Mouse (Mus musculus): Measurements from ENCODE around the gene Brd2. TPM values are rescaled to one million over a fixed set of nuclear protein-coding genes. Genes with fewer than 3 reads are reported as not detected.
A peak's percentile ranks its signal among the peaks of the same experiment; 100 is the strongest.

Brd2 gene
- polyA plus RNA-seq, 1 experiment from 2014 or later: 131 TPM

GRCm38 (mm10) chr17:34118113-34118872 lies 4.1 kb downstream of the Brd2 start:
- Histone ChIP-seq H3K9me3 (no peaks in the 10 kb centered on the region), H3K36me3 (peaks cover 63% of the 10 kb centered on the region), H3K27ac (peak overlapping the region; percentile 100), H3K27me3 (ENCODE audit: insufficient read depth, poor library complexity, severe bottlenecking) (no peaks in the 10 kb centered on the region), H3K4me1 (replicated peaks) (peaks cover 27% of the 10 kb centered on the region), H3K4me3 (peak overlapping the region; percentile 100)
- WGBS: under 1% methylated on average over 67 of the region's 67 CpGs
- peak; percentile 45 for DNase-seq (ENCODE audit: low spot score)

DNA sequence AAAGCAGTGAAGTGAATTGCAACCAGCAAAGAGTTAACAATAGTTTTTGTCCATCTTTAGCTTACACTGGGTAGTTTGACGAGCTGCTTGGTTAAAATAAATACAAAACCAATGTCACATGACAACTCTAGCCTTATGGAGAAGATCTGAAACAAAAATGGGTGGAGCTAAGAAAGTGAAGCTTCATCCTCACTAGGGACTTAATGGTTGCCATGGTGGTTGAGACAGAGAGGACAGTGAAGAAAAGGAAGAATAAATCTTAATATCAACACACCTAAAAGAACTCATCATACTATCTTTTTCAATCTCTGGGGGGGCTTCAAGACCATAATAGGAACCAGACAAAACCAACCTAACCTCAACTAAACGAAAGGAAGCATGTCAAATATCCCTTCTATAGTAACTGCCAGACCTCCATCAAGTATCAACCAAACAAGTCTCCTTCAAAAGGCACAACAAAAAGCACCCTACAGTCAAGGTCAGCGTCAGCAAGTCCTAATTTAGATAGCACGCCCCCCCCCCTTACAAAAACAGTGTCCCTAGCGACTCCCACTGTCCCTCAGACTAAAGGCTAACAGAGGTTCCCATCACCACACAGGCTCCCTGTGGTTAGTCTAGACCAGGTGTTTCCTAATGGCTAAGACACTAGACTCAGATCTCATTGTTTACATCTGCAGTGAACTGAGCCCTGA lies 4.9 kb downstream of the Brd2 start:
- H3K4me3 ChIP-seq: peak overlapping the region; percentile 100
- 2% methylated on average over 5 of the region's 5 CpGs for WGBS
- peak overlapping the region; percentile 100 for H3K27ac ChIP-seq
- H3K36me3 ChIP-seq: peaks cover 71% of the 10 kb centered on the region
- no peak for DNase-seq (ENCODE audit: low spot score)
- H3K9me3 ChIP-seq: no peaks in the 10 kb centered on the region
- peaks cover 24% of the 10 kb centered on the region for H3K4me1 ChIP-seq (replicated peaks)
- no peaks in the 10 kb centered on the region for H3K27me3 ChIP-seq (ENCODE audit: insufficient read depth, poor library complexity, severe bottlenecking)

DNA sequence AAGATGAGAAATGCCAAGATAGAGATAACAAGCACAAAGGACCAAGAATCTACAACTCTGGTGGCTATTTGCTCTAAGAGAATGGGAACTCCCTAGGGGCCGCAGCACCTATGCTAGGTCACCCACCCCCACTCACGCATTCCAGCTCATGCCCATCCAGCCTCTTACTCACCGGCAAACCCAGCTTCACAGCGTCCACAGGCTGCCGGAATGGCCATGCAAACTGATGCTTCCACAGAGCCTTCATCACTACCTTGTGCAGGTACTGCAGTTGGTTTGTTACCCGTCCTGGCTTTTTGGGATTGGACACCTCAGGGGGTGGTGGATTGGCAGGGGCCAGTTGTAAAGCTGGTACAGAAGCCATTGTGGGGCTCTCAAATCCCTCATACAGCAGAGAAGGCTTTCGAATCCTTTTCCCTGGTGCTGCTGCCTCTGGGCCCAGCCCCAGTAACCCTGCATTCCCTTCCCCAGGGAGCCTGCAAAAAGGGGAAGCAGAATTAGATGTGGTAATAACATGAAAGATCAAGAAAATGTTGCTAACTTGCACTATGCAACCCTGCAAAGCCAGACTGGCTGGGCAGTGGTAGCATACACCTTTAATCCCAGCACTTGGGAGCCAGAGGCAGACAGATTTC lies 5.6 kb downstream of the Brd2 start:
- 52% methylated on average over 7 of the region's 7 CpGs for WGBS
- peaks cover 78% of the 10 kb centered on the region for H3K36me3 ChIP-seq
- H3K4me1 ChIP-seq (replicated peaks): peaks cover 24% of the 10 kb centered on the region
- no peaks in the 10 kb centered on the region for H3K9me3 ChIP-seq
- H3K27ac ChIP-seq: peak overlapping the region; percentile 30; the same call in 1 of the 2 replicates
- no peaks in the 10 kb centered on the region for H3K27me3 ChIP-seq (ENCODE audit: insufficient read depth, poor library complexity, severe bottlenecking)
- no peak for DNase-seq (ENCODE audit: low spot score)
- peak overlapping the region; percentile 100 for H3K4me3 ChIP-seq

- WGBS: 94% methylated on average over 7 of the region's 7 CpGs
- peaks cover 100% of the 10 kb centered on the region for H3K36me3 ChIP-seq
Measured at GRCm38 (mm10) chr17:34114114-34114513, 8.3 kb downstream of the Brd2 start.

GRCm38 (mm10) chr17:34110309-34110708 lies 12.1 kb downstream of the Brd2 start:
- Histone ChIP-seq H3K9me3 (no peaks in the 10 kb centered on the region), H3K27me3 (ENCODE audit: insufficient read depth, poor library complexity, severe bottlenecking) (no peaks in the 10 kb centered on the region), H3K4me1 (replicated peaks) (peaks cover 5% of the 10 kb centered on the region; the same call in 1 of the 2 replicates), H3K36me3 (peaks cover 65% of the 10 kb centered on the region), H3K27ac (no peak overlapping the region), H3K4me3 (no peak overlapping the region)
- DNase-seq (ENCODE audit: low spot score): no peak
- 71% methylated on average over 8 of the region's 8 CpGs for WGBS

More at GRCm38 (mm10) chr17:34114114-34114513, 8.3 kb downstream of the Brd2 start:
- Histone ChIP-seq H3K9me3 (no peaks in the 10 kb centered on the region), H3K4me3 (no peak overlapping the region), H3K27me3 (ENCODE audit: insufficient read depth, poor library complexity, severe bottlenecking) (no peaks in the 10 kb centered on the region), H3K27ac (no peak overlapping the region), H3K4me1 (replicated peaks) (peaks cover 24% of the 10 kb centered on the region)
- no peak for DNase-seq (ENCODE audit: low spot score)

- no peaks in the 10 kb centered on the region for H3K9me3 ChIP-seq
- H3K4me3 ChIP-seq: no peak overlapping the region
- no peaks in the 10 kb centered on the region for H3K27me3 ChIP-seq (ENCODE audit: insufficient read depth, poor library complexity, severe bottlenecking)
- H3K27ac ChIP-seq: no peak overlapping the region
- H3K4me1 ChIP-seq (replicated peaks): no peaks in the 10 kb centered on the region
- no peak for DNase-seq (ENCODE audit: low spot score)
- peaks cover 60% of the 10 kb centered on the region for H3K36me3 ChIP-seq
- WGBS: 73% methylated on average over 3 of the region's 3 CpGs
Measured at GRCm38 (mm10) chr17:34109806-34110195, 12.6 kb downstream of the Brd2 start.

DNA sequence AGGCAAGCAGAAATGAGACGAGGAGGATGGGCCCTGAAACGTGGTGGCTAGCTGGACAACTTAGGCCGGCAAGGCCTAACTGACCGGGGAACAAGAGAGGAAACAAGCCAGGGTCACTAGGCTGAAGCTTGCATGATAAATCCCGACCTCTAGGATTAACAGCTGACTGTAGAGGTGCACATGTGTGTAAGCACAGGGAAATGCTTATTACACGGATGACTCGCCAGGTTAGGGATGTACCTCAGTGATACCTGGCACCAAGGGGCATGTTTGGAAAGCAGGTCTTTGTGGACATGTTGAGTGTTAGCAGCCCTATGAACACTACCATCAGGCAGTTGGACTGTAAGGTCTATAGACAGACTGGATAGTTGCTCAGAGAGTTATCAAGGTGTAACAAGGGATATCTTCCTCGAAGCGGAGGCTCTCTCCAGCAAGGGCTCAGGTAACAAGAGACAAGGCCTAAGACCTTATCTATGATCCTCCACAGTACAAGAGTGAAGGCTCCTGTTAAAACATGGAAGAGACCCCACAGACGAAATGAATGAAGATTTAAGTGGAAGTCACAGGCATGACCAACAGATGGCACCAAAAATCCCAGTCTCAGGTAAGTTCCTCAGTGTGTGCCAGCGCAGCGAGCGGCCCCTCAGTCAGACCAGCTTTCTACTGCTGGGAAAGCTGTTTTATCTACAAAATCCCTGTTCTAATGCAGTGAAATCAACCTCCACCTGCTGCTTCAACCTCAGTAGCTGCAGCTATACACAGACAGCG lies 13.2 kb downstream of the Brd2 start:
- Histone ChIP-seq H3K36me3 (peaks cover 54% of the 10 kb centered on the region), H3K9me3 (no peaks in the 10 kb centered on the region), H3K27me3 (ENCODE audit: insufficient read depth, poor library complexity, severe bottlenecking) (no peaks in the 10 kb centered on the region), H3K4me1 (replicated peaks) (no peaks in the 10 kb centered on the region), H3K27ac (no peak overlapping the region), H3K4me3 (no peak overlapping the region)
- no peak for DNase-seq (ENCODE audit: low spot score)
- 83% methylated on average over 14 of the region's 14 CpGs for WGBS

GRCm38 (mm10) chr17:34108460-34108859 lies 14.0 kb downstream of the Brd2 start:
- H3K36me3 ChIP-seq: peaks cover 47% of the 10 kb centered on the region
- no peaks in the 10 kb centered on the region for H3K4me1 ChIP-seq (replicated peaks)
- no peak for DNase-seq (ENCODE audit: low spot score)
- H3K27me3 ChIP-seq (ENCODE audit: insufficient read depth, poor library complexity, severe bottlenecking): no peaks in the 10 kb centered on the region
- 83% methylated on average over 6 of the region's 6 CpGs for whole genome bisulfite sequencing
- no peak overlapping the region for H3K4me3 ChIP-seq
- H3K27ac ChIP-seq: no peak overlapping the region
- H3K9me3 ChIP-seq: no peaks in the 10 kb centered on the region

GRCm38 (mm10) chr17:34107109-34107867 lies 15.1 kb downstream of the Brd2 start:
- no peaks in the 10 kb centered on the region for H3K9me3 ChIP-seq
- no peak for DNase-seq (ENCODE audit: low spot score)
- no peaks in the 10 kb centered on the region for H3K27me3 ChIP-seq (ENCODE audit: insufficient read depth, poor library complexity, severe bottlenecking)
- H3K36me3 ChIP-seq: peaks cover 35% of the 10 kb centered on the region
- WGBS: 88% methylated on average over 7 of the region's 7 CpGs
- no peaks in the 10 kb centered on the region for H3K4me1 ChIP-seq (replicated peaks)
- no peak overlapping the region for H3K27ac ChIP-seq
- H3K4me3 ChIP-seq: no peak overlapping the region

DNA sequence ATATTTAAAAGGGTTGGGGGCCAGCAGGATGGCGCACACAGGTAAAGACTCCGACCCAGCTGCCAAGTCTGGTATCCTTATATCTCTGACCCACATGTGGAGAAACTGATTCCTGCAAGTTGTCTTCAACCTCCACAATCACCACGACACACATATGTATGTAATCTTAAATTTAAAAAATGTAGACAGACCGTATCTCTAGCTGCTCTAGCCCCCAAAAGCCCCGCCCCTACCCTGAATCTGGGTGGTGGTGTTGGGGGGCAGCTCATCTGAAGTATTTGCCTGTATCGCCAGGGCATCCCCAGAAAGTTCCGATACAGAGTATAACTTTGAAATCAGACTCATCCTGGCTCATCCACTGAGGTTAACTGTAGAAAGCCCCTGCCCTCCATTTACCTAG lies 15.9 kb downstream of the Brd2 start:
- 86% methylated on average over 7 of the region's 7 CpGs for WGBS
- H3K9me3 ChIP-seq: no peaks in the 10 kb centered on the region
- DNase-seq (ENCODE audit: low spot score): no peak
- H3K36me3 ChIP-seq: peaks cover 27% of the 10 kb centered on the region
- H3K4me1 ChIP-seq (replicated peaks): peaks cover 3% of the 10 kb centered on the region
- no peaks in the 10 kb centered on the region for H3K27me3 ChIP-seq (ENCODE audit: insufficient read depth, poor library complexity, severe bottlenecking)
- no peak overlapping the region for H3K4me3 ChIP-seq
- H3K27ac ChIP-seq: no peak overlapping the region

DNA sequence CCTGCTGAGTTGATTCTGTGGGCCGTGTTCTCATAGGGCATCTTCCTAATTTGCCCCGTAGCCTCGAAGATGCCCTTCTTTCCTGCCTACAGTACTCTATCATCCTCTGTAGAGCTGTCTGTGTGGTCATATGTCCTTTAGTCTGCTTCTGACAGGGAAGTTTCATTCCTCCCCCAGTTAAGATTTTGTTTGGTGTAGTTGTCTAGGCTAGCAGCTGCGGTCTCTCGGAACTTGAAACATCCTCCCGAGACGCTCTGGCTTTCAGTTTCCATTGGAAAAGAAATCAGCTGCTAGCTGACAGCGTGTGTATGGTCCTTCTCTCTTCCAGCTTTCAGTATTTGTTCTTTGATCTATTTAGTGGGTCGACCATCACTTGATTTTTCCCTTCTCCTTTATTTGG lies 17.6 kb downstream of the Brd2 start:
- H3K9me3 ChIP-seq: no peaks in the 10 kb centered on the region
- no peak overlapping the region for H3K4me3 ChIP-seq
- H3K27me3 ChIP-seq (ENCODE audit: insufficient read depth, poor library complexity, severe bottlenecking): peaks cover 9% of the 10 kb centered on the region; the same call in 1 of the 2 replicates
- no peak overlapping the region for H3K27ac ChIP-seq
- no peak for DNase-seq (ENCODE audit: low spot score)
- 86% methylated on average over 9 of the region's 9 CpGs for WGBS
- H3K36me3 ChIP-seq: peaks cover 10% of the 10 kb centered on the region
- peaks cover 5% of the 10 kb centered on the region for H3K4me1 ChIP-seq (replicated peaks)

- WGBS: 85% methylated on average over 6 of the region's 6 CpGs
- DNase-seq (ENCODE audit: low spot score): no peak
Measured at GRCm38 (mm10) chr17:34102831-34103230, 19.6 kb downstream of the Brd2 start.

More at GRCm38 (mm10) chr17:34102831-34103230, 19.6 kb downstream of the Brd2 start:
- H3K4me1 ChIP-seq (replicated peaks): peaks cover 5% of the 10 kb centered on the region
- peaks cover 9% of the 10 kb centered on the region; the same call in 1 of the 2 replicates for H3K27me3 ChIP-seq (ENCODE audit: insufficient read depth, poor library complexity, severe bottlenecking)
- H3K36me3 ChIP-seq: no peaks in the 10 kb centered on the region
- H3K4me3 ChIP-seq: no peak overlapping the region
- no peak overlapping the region for H3K27ac ChIP-seq
- no peaks in the 10 kb centered on the region for H3K9me3 ChIP-seq

All from hindbrain, embryonic 10.5 days (tissue).